Comparison of ENCODE assay signal across 8 mouse cellular contexts in the genomic region with DNA sequence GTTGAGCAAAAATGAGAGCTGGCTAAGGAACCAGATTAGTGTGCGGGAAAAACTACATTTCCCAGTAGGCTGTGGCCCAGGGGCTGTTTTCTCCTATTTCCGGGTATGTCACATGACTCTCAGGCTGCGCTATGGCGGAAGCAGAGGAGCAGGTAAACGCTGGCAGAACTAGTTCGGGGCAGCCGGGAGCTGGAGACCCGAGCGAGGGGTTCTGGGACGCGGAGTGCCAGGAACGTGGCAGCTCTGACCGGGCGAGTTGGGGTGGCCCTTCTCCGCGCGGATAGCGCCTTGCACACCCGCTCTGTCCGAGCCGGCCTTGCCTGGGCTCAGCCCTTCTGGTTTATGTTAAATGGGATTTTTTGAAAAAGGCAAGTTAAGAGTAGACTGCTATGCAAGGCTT. TPM values are rescaled to one million over a fixed set of nuclear protein-coding genes. Genes with fewer than 3 reads are reported as not detected.
DNase-seq lines count a peak whose midpoint lies in the region; ATAC-seq and TF ChIP-seq lines count a peak whose summit lies in the region.

TSS of gene Vps41 (plus strand) at position 102 of the 400 bp plus-strand sequence.

- TF ChIP-seq EP300 in MEL (IDR thresholded peaks at IDR 0.05; ENCODE audit: low read depth in 1 of 2, low read length in 2 of 2), result no peak

- ATAC-seq in forebrain, postnatal 0 days, result peak; percentile 100
- ATAC-seq in lung, embryonic 15.5 days (ENCODE audit: borderline replicate concordance, extremely low read depth, low FRiP score, low TSS enrichment), result peak; percentile 99

- H3K27me3 ChIP-seq in MEL (ENCODE audit: control insufficient read depth in 1 of 2, insufficient read depth in 2 of 2, low read length in 2 of 2), result peaks cover 0 to 2% of the 10 kb centered on the region in 2 experiments; a peak in 1 of 4 replicates
- no peaks in the 10 kb centered on the region for H3K27me3 ChIP-seq in cerebellum, adult 2 months (ENCODE audit: control insufficient read depth, insufficient read depth, low read length)
- H3K27me3 ChIP-seq in forebrain, postnatal 0 days (ENCODE audit: insufficient read depth, low read length), result no peaks in the 10 kb centered on the region
- H3K27me3 ChIP-seq in lung, embryonic 15.5 days, result no peaks in the 10 kb centered on the region

- H3K79me2 ChIP-seq in MEL (ENCODE audit: control insufficient read depth, insufficient read depth, low read length, poor library complexity), result peaks cover 2% of the 10 kb centered on the region; the same call in 1 of the 2 replicates

- peak within 1 kb of the TSS; percentile 59 for H3K4me2 ChIP-seq in forebrain, postnatal 0 days (ENCODE audit: low read depth)
- H3K4me2 ChIP-seq in lung, embryonic 15.5 days, result peak within 1 kb of the TSS; percentile 57

- H3K9ac ChIP-seq in MEL (ENCODE audit: control insufficient read depth, low read depth, low read length, poor library complexity, severe bottlenecking), result peak within 1 kb of the TSS; percentile 68
- H3K9ac ChIP-seq in forebrain, postnatal 0 days, result peak within 1 kb of the TSS; percentile 76
- H3K9ac ChIP-seq in lung, embryonic 15.5 days, result peak within 1 kb of the TSS; percentile 89

- no peak for TF ChIP-seq RAD21 in MEL (IDR thresholded peaks at IDR 0.05; ENCODE audit: low read depth, low read length)

- peak within 1 kb of the TSS; percentile 72 to 90 for H3K4me3 ChIP-seq in MEL (ENCODE audit: control insufficient read depth in 1 of 2, insufficient read depth in 1 of 2, low read depth in 2 of 2, low read length in 2 of 2)
- H3K4me3 ChIP-seq in cerebellum, adult 2 months (replicated peaks; ENCODE audit: insufficient read depth, low read depth, low read length), result peak within 1 kb of the TSS; percentile 96
- H3K4me3 ChIP-seq in forebrain, postnatal 0 days (ENCODE audit: low read depth, low read length), result peak within 1 kb of the TSS; percentile 78
- peak within 1 kb of the TSS; percentile 97 for H3K4me3 ChIP-seq in lung, embryonic 15.5 days

- peak; percentile 45 to 77; a peak in 3 of 4 replicates for TF ChIP-seq POLR2A in MEL (IDR thresholded peaks at IDR 0.05; ENCODE audit: control insufficient read depth in 1 of 2, insufficient read depth in 1 of 2, low read depth in 1 of 2, low read length in 2 of 2, poor library complexity in 1 of 2)
- peak; percentile 66; the same call in 1 of the 2 replicates for TF ChIP-seq POLR2A in cerebellum, adult 2 months (IDR thresholded peaks at IDR 0.05; ENCODE audit: borderline replicate concordance, insufficient read depth, low read length)

- under 1% methylated on average over 21 of the region's 21 CpGs for WGBS in cerebellum, adult 2 months
- under 1% methylated on average over 21 of the region's 21 CpGs for WGBS in forebrain, postnatal 0 days
- WGBS in lung, embryonic 15.5 days, result 0% methylated on average over 21 of the region's 21 CpGs

- no peak within 1 kb of the TSS for H3K27ac ChIP-seq in MEL (ENCODE audit: control insufficient read depth, low read depth, low read length)
- H3K27ac ChIP-seq in cerebellum, adult 2 months (ENCODE audit: insufficient read depth, low read length), result 0 out of 2 replicates have a peak within 1 kb of the TSS, but pooled peaks have one; percentile 15
- peak within 1 kb of the TSS; percentile 57 for H3K27ac ChIP-seq in forebrain, postnatal 0 days (ENCODE audit: low read depth, low read length)
- peak within 1 kb of the TSS; percentile 44; the same call in 1 of the 2 replicates for H3K27ac ChIP-seq in lung, embryonic 15.5 days

- TF ChIP-seq CTCF in MEL (IDR thresholded peaks at IDR 0.05 in 2 of 3, conservative IDR thresholded peaks at IDR 0.05 in 1 of 3; ENCODE audit: control insufficient read depth in 1 of 3, insufficient read depth in 1 of 3, low read depth in 2 of 3, low read length in 3 of 3, poor library complexity in 1 of 3, severe bottlenecking in 1 of 3), result no peak
- TF ChIP-seq CTCF in cerebellum, adult 2 months (IDR thresholded peaks at IDR 0.05; ENCODE audit: borderline replicate concordance, insufficient read depth, low read depth, low read length), result no peak
- no peak for TF ChIP-seq CTCF in forebrain, postnatal 0 days (IDR thresholded peaks at IDR 0.05; ENCODE audit: low read depth)

- peak; percentile 89 for DNase-seq in MEL (ENCODE audit: low read depth, low spot score)
- DNase-seq in cerebellum, adult 2 months, result peak; percentile 79 to 86
- peak; percentile 86 for DNase-seq in forebrain, postnatal 0 days
- peak; percentile 72 for DNase-seq in heart, postnatal 4 days
- DNase-seq in layer of hippocampus, adult 8-10 months (ENCODE audit: low spot score in 2 of 2), result peak; percentile 78
- DNase-seq in ovary, adult 18-20 months (ENCODE audit: low spot score), result peak; percentile 68
- DNase-seq in thymus, postnatal 0 days (ENCODE audit: low spot score), result peak; percentile 85

- no peaks in the 10 kb centered on the region for H3K9me3 ChIP-seq in MEL (replicated peaks; ENCODE audit: insufficient read depth, low read length)
- no peaks in the 10 kb centered on the region for H3K9me3 ChIP-seq in forebrain, postnatal 0 days (ENCODE audit: low read length)
- no peaks in the 10 kb centered on the region for H3K9me3 ChIP-seq in lung, embryonic 15.5 days

- peaks cover 0 to 4% of the 10 kb centered on the region in 2 experiments; a peak in 2 of 4 replicates for H3K36me3 ChIP-seq in MEL (ENCODE audit: control insufficient read depth in 1 of 2, insufficient read depth in 2 of 2, low read length in 2 of 2)
- H3K36me3 ChIP-seq in forebrain, postnatal 0 days (ENCODE audit: insufficient read depth), result no peaks in the 10 kb centered on the region
- H3K36me3 ChIP-seq in lung, embryonic 15.5 days, result no peaks in the 10 kb centered on the region

- peaks cover 0 to 2% of the 10 kb centered on the region in 2 experiments; a peak in 1 of 4 replicates for H3K4me1 ChIP-seq in MEL (ENCODE audit: control insufficient read depth in 1 of 2, insufficient read depth in 2 of 2, low read length in 2 of 2)
- H3K4me1 ChIP-seq in cerebellum, adult 2 months (ENCODE audit: control insufficient read depth, insufficient read depth, low read length), result peaks cover 3% of the 10 kb centered on the region; the same call in 1 of the 2 replicates
- H3K4me1 ChIP-seq in forebrain, postnatal 0 days (ENCODE audit: insufficient read depth), result no peaks in the 10 kb centered on the region
- no peaks in the 10 kb centered on the region for H3K4me1 ChIP-seq in lung, embryonic 15.5 days

TF ChIP-seq in MEL, 35 proteins besides CTCF, POLR2A, EP300 and RAD21 (continues in another document):
- TF ChIP-seq USF1 (IDR thresholded peaks at IDR 0.05; ENCODE audit: low read depth, low read length) (peak; percentile 97), ZMIZ1 (IDR thresholded peaks at IDR 0.05; ENCODE audit: low read depth, low read length) (no peak), NELFE (IDR thresholded peaks at IDR 0.05; ENCODE audit: low read depth, low read length) (peak; percentile 62), RCOR1 (IDR thresholded peaks at IDR 0.05; ENCODE audit: low read depth, low read length) (no peak), GABPA (IDR thresholded peaks at IDR 0.05; ENCODE audit: low read depth, low read length) (no peak), MAFK (IDR thresholded peaks at IDR 0.05; ENCODE audit: borderline replicate concordance, low read depth, low read length) (no peak), E2F4 (IDR thresholded peaks at IDR 0.05; ENCODE audit: borderline replicate concordance, low read depth, low read length) (no peak), CHD2 (IDR thresholded peaks at IDR 0.05; ENCODE audit: low read length) (no peak), TAL1 (IDR thresholded peaks at IDR 0.05; ENCODE audit: low read length) (no peak), MYB (IDR thresholded peaks at IDR 0.05; ENCODE audit: low read depth, low read length) (no peak), NRF1 (IDR thresholded peaks at IDR 0.05; ENCODE audit: insufficient read depth, low read depth, low read length, poor library complexity, severe bottlenecking) (no peak), BHLHE40 (IDR thresholded peaks at IDR 0.05; ENCODE audit: borderline replicate concordance, low read depth, low read length) (no peak), KAT2A (conservative IDR thresholded peaks at IDR 0.05; ENCODE audit: low read depth, low read length) (peak; percentile 84; the same call in 1 of the 2 replicates), SMC3 (IDR thresholded peaks at IDR 0.05; ENCODE audit: low read depth, low read length) (no peak), UBTF (IDR thresholded peaks at IDR 0.05; ENCODE audit: borderline replicate concordance, insufficient read depth, low read depth, low read length) (no peak), SIN3A (IDR thresholded peaks at IDR 0.05; ENCODE audit: low read length) (peak; percentile 98), MAZ (IDR thresholded peaks at IDR 0.05; ENCODE audit: low read depth, low read length) (no peak), ELF1 (IDR thresholded peaks at IDR 0.05; ENCODE audit: low read depth, low read length) (peak; percentile 100), ETS1 (IDR thresholded peaks at IDR 0.05; ENCODE audit: low read depth, low read length) (no peak; the same call in 1 of the 2 replicates), HCFC1 (IDR thresholded peaks at IDR 0.05; ENCODE audit: low read depth, low read length) (peak; percentile 98), USF2 (IDR thresholded peaks at IDR 0.05; ENCODE audit: borderline replicate concordance in 1 of 2, insufficient read depth in 1 of 2, low read depth in 1 of 2, low read length in 2 of 2) (peak; percentile 77 to 85), ZNF384 (IDR thresholded peaks at IDR 0.05; ENCODE audit: low read depth, low read length) (no peak), MXI1 (IDR thresholded peaks at IDR 0.05; ENCODE audit: low read depth, low read length) (peak; percentile 42; the same call in 1 of the 2 replicates), ZKSCAN1 (IDR thresholded peaks at IDR 0.05; ENCODE audit: low read depth, low read length) (no peak), TCF12 (IDR thresholded peaks at IDR 0.05; ENCODE audit: low read depth, low read length) (0 out of 2 replicates have a peak, but pooled peaks have one; percentile 49), JUND (IDR thresholded peaks at IDR 0.05; ENCODE audit: low read depth, low read length) (no peak)

RNA-seq across cellular contexts. Expression of gene Vps41, which starts in this region (rescaled TPM):
- total RNA-seq in MEL (2012; rRNA removed), result 24.0 and 27.2 TPM in 2 replicates
- polyA plus RNA-seq in MEL (2012; ENCODE audit: insufficient read depth in 1 of 2, insufficient read length in 2 of 2, low read depth in 1 of 2, low replicate concordance in 2 of 2, missing spikeins in 1 of 2), result 10 to 100 TPM in 1 of 2 experiments, not detected in 1; 26.0 TPM
- 104 and 113 TPM in 2 replicates for polyA plus RNA-seq in cerebellum, adult 2 months (2012; rRNA removed)
- total RNA-seq in forebrain, postnatal 0 days (2014; rRNA removed), result 131 and 137 TPM in 2 replicates
- 102 and 105 TPM in 2 replicates for polyA plus RNA-seq in forebrain, postnatal 0 days (2015; fragmentation: Nextera tagmentation; extraction: Ambion mirVana)
- total RNA-seq in heart, postnatal 4 days (2021), result 10 to 100 TPM; 35.7 to 38.2 TPM
- total RNA-seq in layer of hippocampus, adult 8-10 months (2022), result 100 to 1,000 TPM; 149 to 164 (median 153) TPM
- polyA plus RNA-seq in lung, embryonic 15.5 days (2015; fragmentation: Nextera tagmentation; extraction: Ambion mirVana), result 52.8 and 58.8 TPM in 2 replicates
- polyA plus RNA-seq in thymus, postnatal 0 days (2015; fragmentation: Nextera tagmentation; extraction: Ambion mirVana), result 44.8 and 47.6 TPM in 2 replicates
